Mouse (Mus musculus): ENCODE results near the gene Amigo3. TPM values are rescaled to one million over a fixed set of nuclear protein-coding genes. Genes with fewer than 3 reads are reported as not detected.
A peak's percentile ranks its signal among the peaks of the same experiment; 100 is the strongest.

Amigo3 gene
- total RNA-seq, 1 experiment from 2014 or later, result 4.4 TPM

DNA sequence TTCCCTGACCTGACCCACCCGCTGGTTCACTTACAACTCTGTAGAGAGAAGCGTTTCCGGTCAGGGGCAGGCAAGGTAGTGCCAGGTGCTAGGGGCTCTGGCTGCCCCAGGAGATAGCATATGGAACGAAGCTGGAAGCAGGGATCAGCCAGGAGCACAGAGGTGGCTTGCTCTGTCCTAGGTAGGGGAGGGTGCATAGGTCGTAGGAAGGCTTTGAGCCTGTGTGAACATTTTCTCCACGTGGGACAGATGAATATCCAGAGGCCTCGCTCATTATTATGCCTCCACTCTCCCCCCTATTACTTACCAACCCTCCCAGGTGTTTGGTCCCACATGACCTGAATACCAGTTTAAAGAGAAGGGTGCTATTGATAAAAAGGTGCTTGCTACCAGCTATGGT, 548 bp upstream of the Amigo3 start:
- DNase-seq, result no peak

DNA sequence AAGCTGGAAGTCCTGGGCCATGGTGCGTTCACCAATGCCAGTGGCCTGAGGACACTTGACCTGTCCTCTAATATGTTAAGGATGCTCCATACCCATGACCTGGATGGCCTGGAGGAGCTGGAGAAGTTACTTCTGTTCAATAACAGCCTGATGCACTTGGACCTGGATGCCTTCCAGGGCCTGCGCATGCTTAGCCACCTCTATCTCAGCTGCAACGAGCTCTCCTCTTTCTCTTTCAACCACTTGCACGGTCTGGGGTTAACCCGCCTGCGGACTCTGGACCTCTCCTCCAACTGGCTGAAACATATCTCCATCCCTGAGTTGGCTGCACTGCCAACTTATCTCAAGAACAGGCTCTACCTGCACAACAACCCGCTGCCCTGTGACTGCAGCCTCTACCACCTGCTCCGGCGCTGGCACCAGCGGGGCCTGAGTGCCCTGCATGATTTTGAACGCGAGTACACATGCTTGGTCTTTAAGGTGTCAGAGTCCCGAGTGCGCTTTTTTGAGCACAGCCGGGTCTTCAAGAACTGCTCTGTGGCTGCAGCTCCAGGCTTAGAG, 786 bp downstream of the Amigo3 start:
- DNase-seq, result no peak

DNA sequence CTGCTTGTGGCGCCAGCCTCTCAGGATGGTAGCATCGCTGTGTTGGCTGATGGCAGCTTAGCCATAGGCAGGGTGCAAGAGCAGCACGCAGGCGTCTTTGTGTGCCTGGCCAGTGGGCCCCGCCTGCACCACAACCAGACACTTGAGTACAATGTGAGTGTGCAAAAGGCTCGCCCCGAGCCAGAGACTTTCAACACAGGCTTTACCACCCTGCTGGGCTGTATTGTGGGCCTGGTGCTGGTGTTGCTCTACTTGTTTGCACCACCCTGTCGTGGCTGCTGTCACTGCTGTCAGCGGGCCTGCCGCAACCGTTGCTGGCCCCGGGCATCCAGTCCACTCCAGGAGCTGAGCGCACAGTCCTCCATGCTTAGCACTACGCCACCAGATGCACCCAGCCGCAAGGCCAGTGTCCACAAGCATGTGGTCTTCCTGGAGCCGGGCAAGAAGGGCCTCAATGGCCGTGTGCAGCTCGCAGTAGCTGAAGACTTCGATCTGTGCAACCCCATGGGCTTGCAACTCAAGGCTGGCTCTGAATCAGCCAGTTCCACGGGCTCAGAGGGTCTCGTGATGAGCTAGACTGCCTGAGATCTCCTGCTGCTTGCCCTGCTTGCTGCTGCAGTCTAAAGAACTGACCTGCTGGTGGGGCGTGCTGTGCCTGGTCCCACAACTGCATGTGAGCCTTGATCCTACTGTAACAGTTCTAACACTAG, 1.5 kb downstream of the Amigo3 start:
- peak; percentile 6 for DNase-seq

DNA sequence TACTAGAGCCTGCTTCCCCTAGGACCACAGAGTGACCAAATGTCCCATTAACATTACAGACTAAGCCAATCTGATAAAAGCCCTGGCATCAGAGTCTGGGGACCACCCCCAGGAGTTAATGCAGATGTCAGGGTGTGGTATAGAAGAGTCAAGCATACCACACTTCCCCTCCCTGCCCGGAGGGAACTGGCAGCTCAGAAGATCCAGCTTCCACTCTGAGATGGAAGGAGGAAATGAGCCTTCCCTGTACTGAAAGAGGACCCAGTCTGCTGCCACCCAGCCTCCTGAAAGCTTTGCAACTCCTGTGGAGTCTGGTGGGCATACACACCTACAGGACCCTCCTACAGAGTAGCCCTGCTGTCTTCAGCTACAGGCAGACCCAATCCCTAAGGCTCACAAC, 2.1 kb downstream of the Amigo3 start:
- peak; percentile 12 for DNase-seq

DNA sequence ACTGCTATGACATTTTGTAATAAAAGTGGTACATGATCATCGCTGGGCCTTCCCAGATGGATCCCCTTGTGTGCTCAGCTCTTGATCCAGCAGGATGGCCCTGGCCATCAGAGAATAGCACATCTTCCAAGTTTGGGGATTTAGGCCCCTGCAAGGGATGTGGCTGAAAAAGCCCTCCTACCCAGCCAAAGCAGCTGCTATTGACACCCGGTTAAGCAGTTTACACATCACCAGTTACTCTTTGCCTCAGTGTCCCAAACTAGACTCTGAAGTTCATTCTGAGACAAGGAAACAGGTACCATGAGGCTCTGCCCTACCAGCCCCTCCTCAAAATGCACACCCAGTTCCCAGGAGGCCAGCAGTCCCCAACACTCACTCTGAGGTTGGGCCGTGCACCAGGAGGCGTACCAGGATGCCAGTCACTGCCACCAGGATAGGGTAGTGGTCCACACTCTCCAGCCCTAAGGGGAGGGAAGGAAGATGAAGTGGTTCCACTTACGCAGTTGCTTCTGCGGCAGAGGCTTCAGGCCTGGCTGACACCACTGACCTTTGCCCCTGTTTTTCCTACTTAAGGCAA, 2.8 kb downstream of the Amigo3 start:
- no peak for DNase-seq

DNA sequence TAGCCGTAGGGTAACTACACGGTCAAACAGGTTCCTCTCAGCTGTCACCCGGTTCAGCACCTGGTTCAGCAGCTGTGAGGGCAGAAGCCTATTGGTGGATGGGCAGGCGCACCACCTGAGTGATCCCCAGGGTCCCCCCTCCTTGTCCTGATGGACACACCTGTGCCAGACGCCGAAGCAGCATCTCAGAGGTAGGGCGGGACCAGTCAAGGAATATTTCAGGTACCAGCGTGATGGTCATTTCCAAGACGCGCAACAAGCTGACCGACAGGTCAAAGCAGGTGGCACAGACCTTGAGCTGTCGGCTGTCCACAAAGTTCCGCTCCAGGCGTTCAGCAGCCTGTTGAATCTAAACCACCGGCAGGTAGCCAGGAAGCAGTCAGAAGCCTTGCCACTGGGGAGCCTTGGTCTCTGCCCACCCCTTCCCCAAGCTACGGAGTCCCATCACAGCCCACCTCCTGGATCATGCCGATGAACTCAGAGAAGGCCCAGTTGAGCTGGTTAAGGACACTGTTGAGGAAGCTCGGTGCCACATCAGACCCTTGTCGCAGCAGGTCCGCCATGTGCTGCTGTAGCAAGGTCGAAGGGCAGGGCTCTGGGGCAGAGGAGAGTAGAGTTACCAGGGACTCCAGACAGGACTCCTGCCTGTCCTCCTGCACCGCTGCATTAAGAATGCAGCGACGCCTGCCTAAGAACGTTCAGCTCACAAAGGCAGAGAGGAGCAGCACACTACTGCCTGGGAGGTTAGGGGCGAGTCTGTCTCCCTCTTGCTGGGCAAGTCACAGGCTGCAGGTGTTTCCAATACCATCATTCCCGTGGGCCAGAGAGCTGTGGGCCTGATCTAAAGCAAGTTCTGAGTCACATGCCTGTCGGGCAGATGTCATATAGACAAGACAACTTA, 3.7 kb downstream of the Amigo3 start:
- DNase-seq, result peak; percentile 29

DNA sequence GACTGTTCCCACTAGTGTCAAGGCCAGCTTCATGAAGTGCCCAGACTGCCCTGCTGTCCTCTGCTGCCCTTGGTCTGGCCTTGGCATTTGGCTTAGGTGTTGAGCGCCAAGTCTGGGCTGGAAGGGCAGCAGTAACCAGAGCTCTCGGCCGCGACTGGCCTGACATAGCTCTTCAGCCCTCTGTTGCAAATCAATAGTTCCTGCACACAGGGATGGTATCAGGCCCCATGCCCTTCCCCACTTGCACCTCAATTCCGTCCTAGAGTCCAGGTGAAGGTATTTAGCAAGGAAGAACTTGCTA, 4.3 kb downstream of the Amigo3 start:
- DNase-seq, result peak; percentile 75

DNA sequence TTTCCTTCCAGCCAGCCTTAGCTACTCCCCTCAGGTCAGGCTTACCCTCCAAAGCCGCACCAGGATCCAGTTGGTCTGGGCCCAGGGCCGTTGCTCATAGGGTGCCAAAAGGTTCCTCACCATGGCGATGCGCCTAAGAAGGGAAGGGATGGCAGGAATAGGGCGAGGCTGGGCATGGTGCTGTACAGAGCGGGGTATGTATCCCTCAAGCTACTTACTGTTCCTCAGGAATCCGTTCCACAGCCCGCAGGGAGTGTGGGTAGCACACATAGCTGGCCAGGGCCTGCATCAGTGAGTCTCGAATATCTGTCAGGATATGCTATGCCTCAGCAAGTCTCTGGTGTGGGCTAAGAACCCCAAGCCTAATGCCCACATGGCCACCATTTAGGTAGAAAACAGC, 5.3 kb downstream of the Amigo3 start:
- peak; percentile 9 for DNase-seq

DNA sequence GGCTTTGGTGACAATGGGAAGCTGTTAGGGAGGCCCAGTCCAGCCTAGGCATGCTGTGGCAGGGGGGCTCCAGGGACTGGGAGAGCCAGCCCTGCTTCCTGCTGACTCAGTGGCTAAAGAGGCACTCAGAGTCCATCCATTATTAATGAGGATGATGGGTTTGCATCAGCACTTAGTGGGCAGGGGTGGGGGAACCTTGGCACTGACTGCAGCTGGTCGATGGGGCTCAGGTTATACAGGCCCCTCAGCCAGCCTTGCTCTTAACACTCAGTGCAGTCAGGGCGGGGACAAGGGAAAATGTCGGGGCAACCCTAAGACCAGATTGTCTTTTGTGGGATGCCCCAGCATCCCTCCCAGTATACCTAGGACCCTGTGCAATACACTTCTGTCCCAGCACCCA, 9.2 kb downstream of the Amigo3 start:
- no peak for DNase-seq

DNA sequence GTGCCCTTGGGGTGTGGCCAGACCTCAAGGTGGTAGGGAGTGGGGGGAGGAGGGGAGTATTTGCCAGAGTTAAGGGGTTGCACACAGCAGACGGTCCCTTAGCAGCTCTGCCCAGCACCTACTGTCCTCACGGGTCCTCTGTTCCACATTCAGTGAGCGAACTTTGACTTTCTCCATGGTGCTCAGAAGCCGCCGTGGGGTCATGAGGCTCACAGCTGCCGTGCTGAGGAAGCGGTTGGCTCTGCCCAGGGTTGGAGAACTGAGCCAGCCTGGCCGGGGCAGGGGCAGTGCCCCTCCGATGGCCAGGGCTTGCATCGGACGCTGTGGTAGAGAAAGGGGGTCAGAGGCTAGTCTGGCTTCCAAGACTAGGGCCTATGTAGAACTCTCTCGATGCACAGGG, 10.4 kb downstream of the Amigo3 start:
- DNase-seq, result no peak

DNA sequence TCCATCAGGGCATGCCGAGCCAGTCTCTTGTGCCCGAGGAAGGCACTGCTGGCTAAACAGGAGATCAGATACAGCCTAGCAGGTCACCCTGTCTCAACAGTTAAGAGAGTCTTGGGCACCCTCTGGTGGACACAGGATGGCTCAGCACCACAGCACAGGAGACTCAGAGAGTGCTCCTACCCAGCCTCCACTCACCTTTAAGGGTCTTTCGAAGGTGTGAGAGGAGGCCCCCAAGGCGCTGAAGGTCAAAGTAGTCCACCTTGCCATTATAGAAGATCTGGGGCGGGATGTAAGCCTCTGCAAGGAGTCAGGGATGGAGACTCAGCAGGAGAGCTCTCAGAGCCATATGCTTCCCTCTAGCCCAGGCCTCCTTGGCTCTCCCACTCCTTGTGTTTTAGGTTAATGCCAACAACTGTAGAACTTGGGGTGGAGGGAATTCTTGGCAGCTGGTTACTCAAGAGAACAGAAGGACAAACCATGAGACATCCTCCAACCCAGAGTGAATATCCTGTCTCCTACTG, 12.6 kb downstream of the Amigo3 start:
- peak; percentile 82 for DNase-seq

DNA sequence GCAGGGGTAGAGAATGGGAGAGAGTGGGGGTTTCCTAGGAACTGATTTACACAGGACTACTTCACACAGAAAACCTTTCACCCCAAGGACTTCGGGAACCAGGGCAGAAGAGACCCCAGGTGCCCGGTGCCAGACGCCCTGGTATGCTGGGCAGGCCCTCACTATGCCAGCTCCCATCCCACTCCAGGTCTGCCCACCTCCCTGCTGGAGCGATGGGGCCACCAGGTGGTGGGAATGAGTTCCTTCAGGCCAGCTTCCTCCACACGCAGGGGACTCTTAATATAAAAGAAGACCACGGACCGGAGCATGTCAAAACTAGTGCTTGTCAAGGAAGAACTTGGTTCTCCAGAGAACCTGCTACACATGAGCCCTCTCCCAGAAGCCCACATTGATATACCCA, 14.2 kb downstream of the Amigo3 start:
- DNase-seq, result no peak

DNA sequence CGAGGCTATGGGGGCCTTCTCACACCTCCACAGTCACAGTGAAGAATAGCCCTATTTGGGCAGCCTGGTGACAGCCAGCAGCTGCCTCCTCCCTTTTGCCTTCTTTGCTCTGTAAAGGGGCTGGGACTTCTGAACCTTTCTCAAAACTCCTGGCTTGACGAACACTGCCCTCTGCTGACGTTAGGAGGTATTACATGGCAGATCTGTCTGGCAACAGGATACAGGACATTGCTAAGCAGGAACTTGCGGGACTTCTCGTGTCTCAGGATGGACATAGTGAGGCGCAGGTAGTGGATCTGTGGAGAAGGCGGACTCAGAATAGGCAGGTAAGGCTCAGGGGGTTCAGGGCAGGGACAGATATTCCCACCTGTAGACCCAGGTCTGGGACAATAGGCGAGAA, 14.9 kb downstream of the Amigo3 start:
- peak; percentile 89 for DNase-seq

DNA sequence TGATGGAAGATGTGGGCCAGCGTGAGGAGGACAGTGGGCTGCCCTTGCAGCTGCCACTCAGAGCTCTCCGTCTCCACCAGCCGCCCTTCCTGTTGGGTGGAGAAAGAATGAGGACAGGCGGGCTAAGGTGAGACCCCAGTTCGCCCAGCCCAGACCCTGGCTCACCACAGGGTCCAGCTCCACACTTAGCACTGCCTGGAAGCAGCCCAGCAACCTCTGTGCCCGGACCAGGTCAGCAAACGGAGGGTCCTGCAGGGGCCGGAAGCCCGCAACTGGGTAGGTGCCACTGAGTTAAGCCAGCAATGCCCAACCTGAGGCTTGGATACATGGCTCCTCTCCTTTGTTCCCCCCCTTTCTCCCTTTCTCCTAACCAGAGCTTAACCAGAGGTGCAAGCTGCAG, 16.0 kb downstream of the Amigo3 start:
- no peak for DNase-seq

DNA sequence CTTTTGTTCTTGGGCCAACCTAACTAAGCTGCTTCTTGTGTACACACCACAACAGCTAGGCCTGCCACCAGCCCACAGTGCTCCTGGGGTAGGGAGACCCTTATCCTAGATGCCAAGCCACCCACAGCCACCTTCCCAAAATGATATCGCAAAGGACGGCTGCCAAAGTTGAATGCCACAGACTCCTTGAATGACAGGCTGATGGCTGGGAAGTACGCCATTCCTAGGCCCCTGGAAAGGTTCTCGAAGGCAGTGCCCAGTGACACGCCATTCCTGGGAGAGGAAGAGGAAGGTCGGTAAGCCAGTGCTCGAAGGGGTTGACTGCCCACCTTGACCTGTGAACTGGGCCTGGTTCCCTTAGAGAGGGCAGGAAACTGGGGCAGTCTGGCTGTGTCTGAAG, 16.6 kb downstream of the Amigo3 start:
- no peak for DNase-seq

DNA sequence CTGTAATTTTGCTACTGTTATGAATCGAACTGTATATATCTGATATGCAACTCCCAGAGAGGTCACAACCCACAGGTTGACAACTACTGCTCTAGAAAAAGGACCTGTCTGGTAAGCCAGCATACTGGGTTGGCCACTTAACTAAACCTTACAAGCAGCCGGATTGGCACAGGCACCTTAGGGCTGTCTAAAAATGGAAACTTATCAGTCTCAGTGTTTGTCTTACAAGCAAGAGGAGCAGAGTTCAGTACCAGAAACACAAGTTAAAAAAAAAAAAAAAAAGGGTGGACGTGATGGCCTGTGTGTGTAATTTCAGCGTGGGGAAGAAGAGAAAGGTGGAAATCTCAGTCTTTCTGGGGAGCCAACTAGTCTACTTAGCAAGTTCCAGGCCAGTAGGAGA, 18.8 kb downstream of the Amigo3 start:
- DNase-seq, result no peak

DNA sequence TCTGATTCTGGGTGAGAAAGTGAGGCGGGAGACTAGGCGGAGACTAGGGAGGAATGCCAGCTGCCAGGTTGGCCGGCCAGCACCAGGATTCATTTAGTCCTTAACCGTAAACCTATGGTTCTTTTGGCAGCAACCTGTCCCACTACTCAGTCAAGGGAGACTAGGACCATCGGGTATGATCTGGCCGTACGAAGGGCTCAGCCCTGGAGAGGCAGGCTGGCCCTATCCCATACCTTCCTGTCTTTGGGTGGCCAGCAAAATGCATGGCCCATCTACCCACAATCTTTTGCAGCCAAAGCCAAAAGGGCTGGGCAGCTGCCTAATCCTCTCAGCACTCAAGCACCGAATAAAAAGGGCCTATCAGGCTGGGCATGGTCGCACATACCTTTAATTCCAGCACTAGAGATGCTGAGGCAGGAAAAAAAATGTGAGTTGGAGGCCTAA, 19.5 kb downstream of the Amigo3 start:
- no peak for DNase-seq

DNA sequence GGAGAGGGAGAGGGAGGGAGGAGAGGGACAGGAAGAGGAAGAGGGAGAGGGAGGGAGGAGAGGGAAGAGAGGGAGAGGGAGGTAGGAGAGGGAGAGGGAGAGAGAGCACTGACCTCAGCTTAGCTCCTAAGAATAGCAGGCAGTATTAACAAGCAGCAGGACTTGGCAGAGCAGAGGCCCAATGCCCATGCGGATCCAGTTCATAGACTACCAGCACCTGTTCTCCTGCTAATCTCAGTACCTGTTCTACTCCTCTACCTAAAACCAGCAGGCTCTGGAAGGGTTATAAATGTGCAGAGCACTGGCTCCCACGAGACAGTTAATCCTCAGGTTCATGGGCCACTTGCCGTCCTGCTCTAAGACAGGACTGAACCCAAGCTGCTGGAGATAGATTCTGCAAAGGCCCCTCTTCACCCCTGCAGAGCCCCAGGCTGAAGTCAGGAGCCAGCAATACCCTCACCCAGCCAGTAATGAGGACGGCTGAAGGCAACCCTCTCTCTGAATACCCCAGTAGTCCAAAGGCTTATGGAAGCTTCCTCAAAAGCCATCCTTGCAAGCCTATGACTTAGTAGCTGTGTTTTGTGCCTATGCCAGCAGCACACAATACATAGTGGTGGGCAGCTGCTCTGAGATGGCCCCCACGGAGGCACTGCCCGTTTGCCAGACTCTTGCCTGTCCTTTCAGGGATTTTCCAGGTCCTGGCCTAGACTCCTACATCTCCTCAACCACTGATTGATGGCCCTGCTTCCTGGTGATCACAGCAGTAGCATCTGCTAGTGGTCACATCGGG, 20.4 kb downstream of the Amigo3 start:
- no peak for DNase-seq

DNA sequence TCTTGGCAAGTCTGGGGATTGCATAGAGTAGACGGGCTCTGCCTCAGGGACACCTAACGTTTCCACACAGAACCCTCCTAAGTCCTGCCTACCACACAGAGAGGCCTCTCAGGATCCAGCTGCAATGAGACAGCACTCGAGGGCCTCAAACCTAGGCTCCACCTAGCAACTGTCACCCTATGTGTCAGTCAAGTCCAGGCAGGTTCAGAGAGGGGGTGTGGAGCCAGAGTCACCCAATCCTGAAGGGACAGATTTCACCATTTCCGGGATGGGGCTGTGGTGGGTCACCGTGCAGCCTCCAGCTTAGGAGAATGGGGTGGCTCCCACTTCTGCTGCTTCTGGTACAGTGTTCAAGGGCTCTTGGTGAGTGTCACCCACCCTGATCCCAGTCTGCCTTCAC, 27.2 kb downstream of the Amigo3 start, which contains the start of gene Mst1:
Mst1 (plus strand) TSS at position 269 of the 400 bp plus-strand sequence.
- DNase-seq, result no peak

DNA sequence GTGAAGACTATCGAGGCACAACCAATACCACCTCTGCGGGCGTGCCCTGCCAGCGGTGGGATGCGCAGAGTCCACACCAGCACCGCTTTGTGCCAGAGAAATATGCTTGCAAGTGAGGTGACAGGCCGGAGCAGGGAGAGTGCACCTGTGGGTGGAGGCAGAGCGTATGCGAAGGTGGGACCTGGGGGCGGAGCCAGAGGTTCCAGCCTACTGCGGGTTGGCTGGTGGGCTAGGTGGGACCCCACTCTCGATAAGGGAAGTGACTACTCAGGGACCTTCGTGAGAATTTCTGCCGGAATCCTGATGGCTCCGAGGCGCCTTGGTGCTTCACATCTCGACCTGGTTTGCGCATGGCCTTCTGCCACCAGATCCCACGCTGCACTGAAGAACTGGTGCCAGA, 29.6 kb downstream of the Amigo3 start:
- DNase-seq, result no peak

DNA sequence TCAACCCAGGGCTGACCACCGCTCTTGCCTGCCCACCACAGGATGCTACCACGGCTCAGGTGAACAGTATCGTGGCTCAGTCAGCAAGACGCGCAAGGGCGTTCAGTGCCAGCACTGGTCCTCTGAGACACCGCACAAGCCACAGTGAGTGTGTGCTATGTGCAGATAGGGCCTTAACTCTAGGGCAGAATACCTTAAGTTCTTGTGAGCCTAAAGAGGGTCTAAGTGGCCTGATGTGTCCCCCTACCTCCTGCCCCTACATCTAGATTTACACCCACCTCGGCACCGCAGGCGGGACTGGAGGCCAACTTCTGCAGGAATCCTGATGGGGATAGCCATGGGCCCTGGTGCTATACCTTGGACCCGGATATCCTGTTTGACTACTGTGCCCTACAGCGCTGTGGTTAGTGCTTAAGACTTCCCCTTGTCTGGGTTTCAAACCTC, 30.1 kb downstream of the Amigo3 start, which contains the start of gene Rnf123:
Rnf123 (minus strand) TSS at position 359 of the 444 bp plus-strand sequence.
- DNase-seq, result no peak

DNA sequence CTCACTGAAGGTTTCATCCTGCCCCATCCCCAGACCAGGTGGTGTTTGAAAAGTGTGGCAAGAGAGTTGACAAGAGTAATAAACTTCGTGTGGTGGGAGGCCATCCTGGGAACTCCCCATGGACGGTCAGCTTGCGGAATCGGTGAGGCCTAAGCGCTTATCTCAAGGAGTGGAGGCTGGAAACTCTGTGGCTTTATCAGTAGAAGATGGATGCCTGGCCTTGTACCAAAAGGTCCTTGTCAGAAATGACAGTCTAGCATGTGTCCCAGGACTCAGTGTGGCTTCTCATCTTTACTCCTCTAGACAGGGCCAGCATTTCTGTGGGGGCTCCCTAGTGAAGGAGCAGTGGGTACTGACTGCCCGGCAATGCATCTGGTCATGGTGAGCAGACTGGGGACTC, 30.6 kb downstream of the Amigo3 start:
- no peak for DNase-seq

Measured in adrenal gland, postnatal 14 days (tissue).